Mouse (Mus musculus): Measurements from ENCODE around the gene Abi3. TPM values are rescaled to one million over a fixed set of nuclear protein-coding genes. Genes with fewer than 3 reads are reported as not detected.

The Abi3 gene
- polyA plus RNA-seq, 1 experiment from 2014 or later, result 3.5 TPM

DNA sequence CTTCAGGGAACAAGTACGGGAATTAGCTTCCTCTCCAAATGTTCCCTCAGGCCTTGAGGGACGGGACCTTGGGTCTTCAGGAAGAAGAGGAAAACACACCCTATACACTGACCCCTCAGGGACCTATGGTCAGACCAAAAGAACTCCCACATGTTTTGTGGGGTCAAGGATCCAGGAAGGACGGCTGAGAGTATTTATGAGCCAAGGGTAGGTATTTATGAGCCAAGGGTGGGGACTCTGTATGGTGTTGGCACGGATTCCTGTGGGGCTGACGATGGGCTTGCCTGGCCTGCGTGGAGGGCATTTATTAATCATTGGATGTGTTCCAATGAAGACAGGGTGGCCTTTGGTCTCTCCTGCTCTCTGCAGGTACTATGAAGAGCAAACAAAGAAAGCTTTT, 5.8 kb downstream of the Abi3 start:
- DNase-seq (ENCODE audit: low spot score), result no peak
- WGBS, result 76% methylated on average over 6 of the region's 6 CpGs
- Histone ChIP-seq H3K9me3 (replicated peaks) (no peaks in the 10 kb centered on the region), H3K27me3 (ENCODE audit: low read depth, poor library complexity, severe bottlenecking) (peaks cover 82% of the 10 kb centered on the region), H3K4me3 (no peak overlapping the region), H3K27ac (replicated peaks) (no peak overlapping the region), H3K36me3 (no peaks in the 10 kb centered on the region), H3K4me1 (peaks cover 48% of the 10 kb centered on the region)

GRCm38 (mm10) chr11:95835832-95836231, 6.4 kb downstream of the Abi3 start:
- DNase-seq (ENCODE audit: low spot score), result no peak
- peaks cover 54% of the 10 kb centered on the region for H3K4me1 ChIP-seq

GRCm38 (mm10) chr11:95834742-95835710, 7.2 kb downstream of the Abi3 start:
- Histone ChIP-seq H3K9me3 (replicated peaks) (no peaks in the 10 kb centered on the region), H3K4me1 (peaks cover 62% of the 10 kb centered on the region), H3K36me3 (no peaks in the 10 kb centered on the region), H3K27me3 (ENCODE audit: low read depth, poor library complexity, severe bottlenecking) (peaks cover 82% of the 10 kb centered on the region), H3K4me3 (no peak overlapping the region), H3K27ac (replicated peaks) (no peak overlapping the region)
- DNase-seq (ENCODE audit: low spot score), result no peak
- 19% methylated on average over 15 of the region's 15 CpGs for WGBS

More at GRCm38 (mm10) chr11:95835832-95836231, 6.4 kb downstream of the Abi3 start:
- Histone ChIP-seq H3K4me3 (no peak overlapping the region), H3K9me3 (replicated peaks) (no peaks in the 10 kb centered on the region), H3K27me3 (ENCODE audit: low read depth, poor library complexity, severe bottlenecking) (peaks cover 82% of the 10 kb centered on the region), H3K36me3 (no peaks in the 10 kb centered on the region), H3K27ac (replicated peaks) (no peak overlapping the region)
- 56% methylated on average over 6 of the region's 6 CpGs for WGBS

DNA sequence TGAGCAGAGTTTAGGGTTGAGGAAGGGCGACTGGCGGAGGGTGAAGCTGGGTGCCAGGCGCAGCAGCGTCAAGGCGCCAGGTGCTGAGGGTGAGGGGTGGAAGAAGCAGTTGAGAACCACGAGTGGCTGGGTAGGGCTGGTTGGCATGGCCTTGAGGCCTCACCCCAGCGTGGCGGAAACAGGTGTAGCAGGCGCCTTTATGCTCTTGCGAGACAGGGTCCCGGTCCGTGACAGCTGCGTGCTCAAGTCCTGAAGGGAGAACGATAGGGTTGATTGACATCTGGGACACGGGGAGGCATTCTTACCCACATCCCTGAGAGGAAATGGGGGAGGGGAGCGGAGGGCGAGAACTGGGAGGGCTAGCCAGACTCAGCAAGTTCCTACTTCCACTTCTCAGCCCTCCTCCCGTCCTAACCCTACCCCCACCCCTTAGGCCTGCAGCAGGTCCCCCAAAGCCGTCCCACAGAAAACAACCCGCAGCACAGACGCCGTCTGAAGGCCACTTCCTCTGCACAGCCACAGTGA, 8.1 kb downstream of the Abi3 start:
- Histone ChIP-seq H3K4me1 (peaks cover 61% of the 10 kb centered on the region), H3K9me3 (replicated peaks) (no peaks in the 10 kb centered on the region), H3K4me3 (peak overlapping the region; percentile 14), H3K36me3 (no peaks in the 10 kb centered on the region), H3K27ac (replicated peaks) (no peak overlapping the region), H3K27me3 (ENCODE audit: low read depth, poor library complexity, severe bottlenecking) (peaks cover 89% of the 10 kb centered on the region)
- 6% methylated on average over 22 of the region's 22 CpGs for WGBS
- peak; percentile 24 for DNase-seq (ENCODE audit: low spot score)

DNA sequence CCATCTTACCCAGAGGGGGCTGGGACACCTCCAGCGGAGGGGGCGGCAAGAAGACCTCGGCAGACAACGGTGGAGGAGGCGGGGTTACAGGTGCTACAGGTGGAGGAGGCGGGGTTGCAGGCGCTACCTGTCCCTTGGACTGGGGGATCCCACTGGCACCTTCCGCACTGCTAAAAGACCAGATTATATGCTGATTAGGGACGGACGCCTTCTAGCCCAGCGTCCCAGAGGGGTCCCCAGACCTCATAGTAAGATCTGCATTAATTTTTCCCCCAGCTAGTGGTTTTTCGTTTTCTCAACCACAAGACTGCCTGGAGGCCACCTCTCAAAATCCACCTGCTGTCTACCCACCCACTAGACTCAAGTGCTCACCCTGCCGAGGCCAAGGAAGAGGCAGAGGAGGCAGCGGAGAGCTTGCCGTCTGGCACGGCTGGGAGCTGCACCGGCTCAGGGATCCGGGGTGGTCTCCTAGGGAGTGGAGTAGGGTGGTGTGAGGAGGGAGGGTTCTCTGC, 8.6 kb downstream of the Abi3 start:
- H3K36me3 ChIP-seq, result no peaks in the 10 kb centered on the region
- H3K9me3 ChIP-seq (replicated peaks), result no peaks in the 10 kb centered on the region
- peak overlapping the region; percentile 14 for H3K4me3 ChIP-seq
- WGBS, result 8% methylated on average over 18 of the region's 18 CpGs
- DNase-seq (ENCODE audit: low spot score), result peak; percentile 25
- H3K4me1 ChIP-seq, result peaks cover 59% of the 10 kb centered on the region
- H3K27me3 ChIP-seq (ENCODE audit: low read depth, poor library complexity, severe bottlenecking), result peaks cover 94% of the 10 kb centered on the region
- H3K27ac ChIP-seq (replicated peaks), result no peak overlapping the region

- WGBS, result 25% methylated on average over 8 of the region's 8 CpGs
- H3K36me3 ChIP-seq, result no peaks in the 10 kb centered on the region
- no peak overlapping the region for H3K27ac ChIP-seq (replicated peaks)
- no peaks in the 10 kb centered on the region for H3K9me3 ChIP-seq (replicated peaks)
- no peak for DNase-seq (ENCODE audit: low spot score)
- peaks cover 59% of the 10 kb centered on the region for H3K4me1 ChIP-seq
- H3K4me3 ChIP-seq, result no peak overlapping the region
- H3K27me3 ChIP-seq (ENCODE audit: low read depth, poor library complexity, severe bottlenecking), result peaks cover 99% of the 10 kb centered on the region
These were observed 9.2 kb downstream of the Abi3 start for GRCm38 (mm10) chr11:95833006-95833570.

DNA sequence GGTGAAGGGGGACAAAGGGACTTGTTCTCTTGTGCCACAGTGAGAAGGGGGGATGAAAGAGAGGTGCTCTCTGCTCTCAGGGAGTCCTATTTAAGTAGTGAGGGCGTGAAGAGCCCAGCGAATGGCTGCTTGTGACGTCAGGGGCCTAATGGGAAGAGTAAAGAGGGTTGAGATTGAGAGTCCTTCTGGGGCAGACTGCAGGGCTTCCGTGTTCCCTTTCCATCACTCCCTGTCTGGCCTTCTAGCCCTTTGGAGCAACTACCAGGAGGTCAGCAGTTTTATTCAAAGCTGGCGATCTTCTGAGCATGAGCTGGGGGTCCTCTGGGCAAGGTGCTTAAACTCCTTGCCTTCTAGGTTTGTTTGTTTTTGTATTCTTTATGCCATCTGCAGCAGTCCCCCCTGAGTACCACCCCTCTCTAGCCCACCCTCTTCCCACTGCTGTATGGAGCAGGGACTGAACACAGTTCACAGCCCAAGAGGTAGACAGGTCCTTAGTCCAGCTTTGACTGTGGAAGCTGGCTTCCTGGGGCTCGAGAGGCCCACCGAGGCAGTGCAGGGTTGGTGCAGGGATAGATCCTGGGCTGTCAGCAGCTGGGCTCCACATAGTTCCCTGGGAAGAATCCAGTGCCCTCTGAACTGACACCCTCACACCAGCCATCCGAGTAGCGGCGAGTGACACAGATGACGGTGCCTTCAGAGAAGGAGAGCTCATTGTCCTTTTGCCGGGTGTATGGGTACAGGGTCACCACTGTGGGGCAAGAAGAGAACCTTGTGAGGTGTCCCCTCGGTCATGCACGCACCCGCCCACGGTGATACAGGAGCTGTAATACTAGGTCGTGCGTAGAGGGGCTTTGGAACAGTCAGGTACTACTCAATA, 9.9 kb downstream of the Abi3 start:
- Histone ChIP-seq H3K9me3 (replicated peaks) (no peaks in the 10 kb centered on the region), H3K27me3 (ENCODE audit: low read depth, poor library complexity, severe bottlenecking) (peaks cover 100% of the 10 kb centered on the region), H3K4me1 (peaks cover 59% of the 10 kb centered on the region), H3K27ac (replicated peaks) (no peak overlapping the region), H3K36me3 (no peaks in the 10 kb centered on the region), H3K4me3 (no peak overlapping the region)
- WGBS, result 35% methylated on average over 18 of the region's 18 CpGs
- no peak for DNase-seq (ENCODE audit: low spot score)

- H3K27ac ChIP-seq (replicated peaks), result no peak overlapping the region
- DNase-seq (ENCODE audit: low spot score), result no peak
- 0 out of 2 replicates have a peak overlapping the region, but pooled peaks have one; percentile 43 for H3K4me3 ChIP-seq
- 3% methylated on average over 14 of the region's 15 CpGs for WGBS
- peaks cover 59% of the 10 kb centered on the region for H3K4me1 ChIP-seq
- no peaks in the 10 kb centered on the region for H3K36me3 ChIP-seq
- peaks cover 100% of the 10 kb centered on the region for H3K27me3 ChIP-seq (ENCODE audit: low read depth, poor library complexity, severe bottlenecking)
- H3K9me3 ChIP-seq (replicated peaks), result no peaks in the 10 kb centered on the region
These were observed 10.6 kb downstream of the Abi3 start for GRCm38 (mm10) chr11:95831641-95832040.

GRCm38 (mm10) chr11:95831276-95831619, 11.0 kb downstream of the Abi3 start:
- peaks cover 59% of the 10 kb centered on the region for H3K4me1 ChIP-seq
- no peaks in the 10 kb centered on the region for H3K9me3 ChIP-seq (replicated peaks)
- no peak for DNase-seq (ENCODE audit: low spot score)
- no peak overlapping the region for H3K27ac ChIP-seq (replicated peaks)
- H3K27me3 ChIP-seq (ENCODE audit: low read depth, poor library complexity, severe bottlenecking), result peaks cover 100% of the 10 kb centered on the region
- H3K36me3 ChIP-seq, result no peaks in the 10 kb centered on the region
- 5% methylated on average over 10 of the region's 10 CpGs for WGBS
- H3K4me3 ChIP-seq, result peak overlapping the region; percentile 43

DNA sequence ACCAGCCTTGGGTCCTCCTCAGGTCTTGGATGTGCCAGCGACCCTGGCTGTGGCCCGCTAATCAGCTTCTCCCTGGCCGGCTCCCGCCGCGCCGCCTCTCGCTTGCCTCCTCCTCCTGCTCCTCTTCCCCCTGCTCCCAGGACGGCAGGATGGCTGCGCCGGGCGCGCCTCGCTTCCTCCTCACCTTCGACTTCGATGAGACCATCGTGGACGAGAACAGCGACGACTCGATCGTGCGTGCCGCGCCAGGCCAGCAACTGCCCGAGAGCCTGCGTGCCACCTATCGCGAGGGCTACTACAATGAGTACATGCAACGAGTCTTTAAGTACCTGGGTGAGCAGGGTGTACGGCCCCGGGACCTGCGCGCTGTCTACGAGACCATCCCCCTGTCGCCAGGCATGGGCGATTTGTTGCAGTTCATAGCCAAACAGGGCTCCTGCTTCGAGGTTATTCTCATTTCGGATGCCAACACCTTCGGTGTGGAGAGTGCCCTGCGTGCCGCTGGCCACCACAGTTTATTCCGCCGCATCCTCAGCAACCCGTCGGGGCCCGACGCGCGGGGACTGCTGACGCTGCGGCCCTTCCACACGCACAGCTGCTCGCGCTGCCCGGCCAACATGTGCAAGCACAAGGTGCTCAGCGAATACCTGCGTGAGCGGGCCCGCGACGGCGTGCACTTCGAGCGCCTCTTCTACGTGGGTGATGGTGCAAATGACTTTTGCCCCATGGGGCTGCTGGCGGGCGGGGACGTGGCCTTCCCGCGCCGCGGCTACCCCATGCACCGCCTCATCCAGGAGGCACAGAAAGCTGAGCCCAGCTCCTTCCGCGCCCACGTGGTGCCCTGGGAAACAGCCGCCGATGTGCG, 11.6 kb downstream of the Abi3 start:
- peak overlapping the region; percentile 43 for H3K4me3 ChIP-seq
- WGBS, result 3% methylated on average over 80 of the region's 80 CpGs
- peak; percentile 42 for DNase-seq (ENCODE audit: low spot score)
- no peak overlapping the region for H3K27ac ChIP-seq (replicated peaks)
- peaks cover 100% of the 10 kb centered on the region for H3K27me3 ChIP-seq (ENCODE audit: low read depth, poor library complexity, severe bottlenecking)
- H3K4me1 ChIP-seq, result peaks cover 56% of the 10 kb centered on the region
- no peaks in the 10 kb centered on the region for H3K9me3 ChIP-seq (replicated peaks)
- no peaks in the 10 kb centered on the region for H3K36me3 ChIP-seq

DNA sequence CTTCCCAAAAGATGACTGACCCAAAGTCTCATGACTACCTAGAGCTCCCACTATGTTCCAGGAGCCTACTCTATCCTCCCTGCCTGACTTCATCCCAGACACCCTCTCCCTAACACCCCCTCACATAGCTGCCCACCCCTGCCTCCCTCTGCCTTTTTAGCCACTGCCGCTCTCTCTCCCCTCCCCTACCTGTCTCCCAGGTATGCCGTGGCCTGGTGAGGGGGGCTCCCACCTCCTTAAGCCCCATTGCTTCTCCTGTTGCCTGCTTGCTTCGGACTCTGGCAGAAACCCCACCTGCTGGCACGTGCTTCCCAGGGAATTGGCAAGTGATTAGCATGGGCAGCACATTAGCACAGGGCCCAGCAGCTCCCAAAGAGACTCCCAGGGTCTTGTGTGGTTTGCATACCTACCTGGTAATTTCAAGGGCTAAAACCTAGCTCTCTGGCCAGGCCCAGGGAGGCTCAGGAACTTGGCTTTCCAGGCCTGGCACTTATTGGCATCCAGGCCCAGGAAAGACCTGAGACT, 12.7 kb downstream of the Abi3 start:
- Histone ChIP-seq H3K27me3 (ENCODE audit: low read depth, poor library complexity, severe bottlenecking) (peaks cover 100% of the 10 kb centered on the region), H3K27ac (replicated peaks) (no peak overlapping the region), H3K4me1 (peaks cover 54% of the 10 kb centered on the region), H3K36me3 (no peaks in the 10 kb centered on the region), H3K9me3 (replicated peaks) (no peaks in the 10 kb centered on the region), H3K4me3 (no peak overlapping the region)
- no peak for DNase-seq (ENCODE audit: low spot score)
- WGBS, result 32% methylated on average over 4 of the region's 4 CpGs

Data from midbrain, embryonic 10.5 days (tissue).